Mouse (Mus musculus) urinary bladder, adult 18-20 months (tissue): Measurements from ENCODE around the gene Prdm11.

ENCODE experiments used
- DNase-seq, 2 experiments: peaks; one replicate each; pipeline ENCODE4 v3.0.0; 2022; ENCODE audit warnings: low spot score in 2 of 2, mixed read lengths in 2 of 2

Prdm11 gene

GRCm38 (mm10) chr2:93011933-93012332 is 34.0 kb downstream of the Prdm11 start:
- no peak for DNase-seq

GRCm38 (mm10) chr2:93011465-93011864 is 34.5 kb downstream of the Prdm11 start:
- no peak for DNase-seq

GRCm38 (mm10) chr2:93007967-93008685 is 37.8 kb downstream of the Prdm11 start:
- DNase-seq = no peak

GRCm38 (mm10) chr2:93005028-93005427 is 40.9 kb downstream of the Prdm11 start:
- no peak for DNase-seq

GRCm38 (mm10) chr2:92991976-92992375 is 54.0 kb downstream of the Prdm11 start:
- DNase-seq = no peak

- DNase-seq = no peak
Measured at GRCm38 (mm10) chr2:92989593-92989992, 56.4 kb downstream of the Prdm11 start.

- peak in 1 of 2 experiments; percentile 35 for DNase-seq
Measured at GRCm38 (mm10) chr2:92987901-92988631, 57.9 kb downstream of the Prdm11 start.

GRCm38 (mm10) chr2:92987108-92987618 is 58.8 kb downstream of the Prdm11 start:
- DNase-seq = no peak

- no peak for DNase-seq
Measured at GRCm38 (mm10) chr2:92985600-92985999, 60.4 kb downstream of the Prdm11 start.

- DNase-seq = no peak
Measured at GRCm38 (mm10) chr2:92985171-92985570, 60.8 kb downstream of the Prdm11 start.

- no peak for DNase-seq
Measured at GRCm38 (mm10) chr2:92984321-92985108, 61.5 kb downstream of the Prdm11 start.

- DNase-seq = no peak
Measured at GRCm38 (mm10) chr2:92983273-92983620, 62.7 kb downstream of the Prdm11 start.

- no peak for DNase-seq
Measured at GRCm38 (mm10) chr2:92982591-92983272, 63.2 kb downstream of the Prdm11 start.

GRCm38 (mm10) chr2:92980165-92980564 is 65.8 kb downstream of the Prdm11 start:
- no peak for DNase-seq

GRCm38 (mm10) chr2:92975031-92975790 is 70.8 kb downstream of the Prdm11 start:
- DNase-seq = no peak

GRCm38 (mm10) chr2:92973646-92974045 is 72.3 kb downstream of the Prdm11 start:
- DNase-seq = no peak

- no peak for DNase-seq
Measured at GRCm38 (mm10) chr2:92972071-92972470, 73.9 kb downstream of the Prdm11 start.

GRCm38 (mm10) chr2:92971536-92971935 is 74.4 kb downstream of the Prdm11 start:
- no peak for DNase-seq

- no peak for DNase-seq
Measured at GRCm38 (mm10) chr2:92971069-92971468, 74.9 kb downstream of the Prdm11 start.

- no peak for DNase-seq
Measured at GRCm38 (mm10) chr2:92967839-92968166, 78.2 kb downstream of the Prdm11 start.
